18 mouse cellular contexts compared by ENCODE assay signal in genomic region chr17:79236244-79236781, GRCm38 (mm10).
"Had no signal": no experiment of that assay in that cellular context is flagged by ENCODE, and none has a peak within 500 bp of the region (broad histone marks: within the 10 kb centered on the region; RNA-seq: fewer than 3 reads in every experiment).

No protein-coding gene starts in this region.

- H3K9ac ChIP-seq: limb, embryonic 12.5 days; limb, embryonic 15.5 days; liver, embryonic 14.5 days; liver, postnatal 0 days; lung, embryonic 14.5 days; midbrain, embryonic 13.5 days; neural tube, embryonic 13.5 days had no signal

- H3K27ac ChIP-seq: limb, embryonic 12.5 days; limb, embryonic 15.5 days; liver, embryonic 14.5 days; midbrain, embryonic 10.5 days; midbrain, embryonic 13.5 days; neural tube, embryonic 13.5 days had no signal

- H3K4me1 ChIP-seq: limb, embryonic 15.5 days; midbrain, embryonic 10.5 days had no signal

- H3K4me3 ChIP-seq: limb, embryonic 12.5 days; limb, embryonic 15.5 days; midbrain, embryonic 10.5 days; midbrain, embryonic 13.5 days; myocyte; neural tube, embryonic 13.5 days had no signal

- DNase-seq: kidney, adult 2 months; kidney, postnatal 10 days; kidney, postnatal 36 days; left cerebral cortex, postnatal 4 days; liver, postnatal 0 days; lung, embryonic 14.5 days; thymus, adult 2 months; thymus, postnatal 25 days had no signal

- H3K9me3 ChIP-seq: limb, embryonic 12.5 days; limb, embryonic 15.5 days; midbrain, embryonic 10.5 days; midbrain, embryonic 13.5 days; neural tube, embryonic 13.5 days had no signal

- H3K36me3 ChIP-seq: limb, embryonic 12.5 days; limb, embryonic 15.5 days; midbrain, embryonic 10.5 days; midbrain, embryonic 13.5 days; neural tube, embryonic 13.5 days had no signal

- H3K27me3 ChIP-seq: limb, embryonic 12.5 days; limb, embryonic 15.5 days; midbrain, embryonic 13.5 days; neural tube, embryonic 13.5 days had no signal

- H3K4me2 ChIP-seq: limb, embryonic 12.5 days; limb, embryonic 15.5 days; liver, embryonic 11.5 days; lung, embryonic 14.5 days; midbrain, embryonic 13.5 days; neural tube, embryonic 13.5 days had no signal

- ATAC-seq: liver, postnatal 0 days; lung, postnatal 0 days; midbrain, embryonic 13.5 days; midbrain, embryonic 16.5 days had no signal
